Mouse (Mus musculus) heart, adult 2 months (tissue): Measurements from ENCODE around the gene Lhpp.

ENCODE experiments used
- CTCF ChIP-seq: fragments of 200-600 bp; IDR thresholded peaks from 2 replicates; pipeline ENCODE4 v1.8.1; 2022; ENCODE audit warnings: antibody characterized with exemption, mild to moderate bottlenecking, moderate library complexity
- EP300 ChIP-seq: fragments of 200-500 bp; IDR thresholded peaks from 2 replicates; pipeline ENCODE4 v1.6.1; 2011; ENCODE audit warnings: low read depth, low read length, control low read depth; ENCODE audit not compliant: insufficient read depth
- POLR2A ChIP-seq: fragments of 200-500 bp; IDR thresholded peaks from 2 replicates; pipeline ENCODE4 v1.6.1; 2011; ENCODE audit warnings: mild to moderate bottlenecking, low read depth, low read length, control low read depth; ENCODE audit not compliant: insufficient read depth

DNA sequence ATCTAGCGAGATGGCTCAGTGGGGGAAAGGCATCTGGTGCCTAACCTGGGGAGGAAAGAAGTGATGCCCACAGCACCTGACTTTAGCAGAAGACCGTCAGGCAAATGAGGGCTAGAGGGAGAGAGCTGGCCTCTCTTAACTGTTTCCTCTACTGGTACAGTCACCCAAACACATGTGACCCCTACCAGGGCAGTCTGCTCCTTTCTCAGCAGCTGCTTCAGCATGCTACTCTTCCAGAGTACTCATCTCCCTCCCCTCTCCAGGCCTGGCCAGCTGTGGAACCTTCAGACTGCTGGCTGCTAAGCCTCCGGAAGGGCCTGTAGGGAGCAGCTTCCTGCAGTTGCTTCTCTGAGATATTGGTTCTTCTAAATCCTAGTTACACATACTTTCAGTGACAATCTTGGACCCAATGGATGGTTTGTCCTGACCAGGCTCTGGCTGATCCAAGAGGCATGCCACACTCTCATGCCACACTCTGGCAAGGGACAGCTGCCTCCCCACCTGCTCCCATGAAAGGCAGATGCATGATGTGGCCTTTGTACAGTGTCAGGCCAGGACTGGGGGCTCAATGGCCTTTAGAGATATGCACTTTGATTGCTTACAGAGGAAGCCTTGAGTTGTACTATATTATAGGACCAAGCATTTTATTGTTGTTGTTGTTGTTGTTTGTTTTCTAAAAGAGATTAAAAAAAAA, 137.8 kb downstream of the Lhpp start:
- TF ChIP-seq EP300 (no peak), CTCF (peak; percentile 22), POLR2A (no peak)
